ENCODE assay signal across 26 mouse cellular contexts in the genomic region with DNA sequence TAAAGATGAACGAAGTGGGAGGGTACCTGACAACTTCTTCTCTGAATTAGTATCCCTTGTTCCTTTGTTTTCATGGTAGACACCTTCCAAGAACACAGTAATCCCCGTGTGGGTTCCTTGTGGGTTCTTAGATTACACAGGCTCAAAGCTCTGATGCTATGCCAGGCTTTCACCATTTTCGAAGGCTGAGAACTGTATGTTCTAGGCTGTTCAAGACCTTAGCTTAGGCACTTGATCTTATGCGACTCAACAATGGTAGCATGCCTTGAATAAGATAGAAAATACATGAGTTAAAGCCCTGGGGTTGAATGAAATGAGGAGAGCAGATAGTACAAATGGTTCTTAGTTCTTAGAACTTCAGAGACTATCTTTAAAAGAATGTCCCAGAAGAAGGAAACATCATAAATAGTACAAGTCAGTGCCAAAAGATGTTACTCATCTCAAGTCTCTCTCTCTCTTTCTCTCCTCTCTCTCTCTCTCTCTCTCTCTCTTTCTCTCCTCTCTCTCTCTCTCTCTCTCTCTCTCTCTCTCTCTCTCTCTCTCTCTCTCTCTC.
DNase-seq lines count a peak whose midpoint lies in the region; ATAC-seq and TF ChIP-seq lines count a peak whose summit lies in the region.
"Had no signal": no experiment of that assay in that cellular context is flagged by ENCODE, and none has a peak within 500 bp of the region (broad histone marks: within the 10 kb centered on the region; RNA-seq: fewer than 3 reads in every experiment).

No protein-coding gene starts in this region.

- peak; percentile 19 for DNase-seq in adrenal gland, postnatal 14 days
- DNase-seq in adrenal gland, adult (ENCODE audit: inconsistent age in 2 of 2, low spot score in 1 of 2) = no peak
- DNase-seq in heart, postnatal 14 days = no peak
- peak; percentile 70 for DNase-seq in kidney, postnatal 0 days (ENCODE audit: low spot score)
- DNase-seq in kidney, postnatal 10 days = no peak
- DNase-seq in frontal cortex, postnatal 36 days (ENCODE audit: low spot score in 2 of 2) = no peak
- DNase-seq: cerebellum, adult 8-10 months; cerebellum, postnatal 25 days; forebrain, postnatal 0 days; layer of hippocampus, adult 9-11 months; thymus, adult 2 months; thymus, postnatal 36 days had no signal

- no peaks in the 10 kb centered on the region for H3K9me3 ChIP-seq in heart, embryonic 11.5 days (replicated peaks; ENCODE audit: control insufficient read depth, low read length)
- no peaks in the 10 kb centered on the region for H3K9me3 ChIP-seq in kidney, postnatal 0 days (replicated peaks; ENCODE audit: low read length)
- H3K9me3 ChIP-seq in intestine, postnatal 0 days (ENCODE audit: control insufficient read depth) = no peaks in the 10 kb centered on the region
- H3K9me3 ChIP-seq: embryonic facial prominence, embryonic 10.5 days; embryonic facial prominence, embryonic 15.5 days; forebrain, embryonic 12.5 days; hindbrain, embryonic 10.5 days; hindbrain, embryonic 15.5 days; liver, embryonic 15.5 days; megakaryocyte, embryonic 14.5 days; midbrain, embryonic 12.5 days; neural tube, embryonic 13.5 days had no signal

- no peaks in the 10 kb centered on the region for H3K27me3 ChIP-seq in heart, embryonic 11.5 days (ENCODE audit: control insufficient read depth, insufficient read depth, low read length)
- H3K27me3 ChIP-seq in kidney, postnatal 0 days (ENCODE audit: insufficient read depth, low read length) = no peaks in the 10 kb centered on the region
- no peaks in the 10 kb centered on the region for H3K27me3 ChIP-seq in intestine, postnatal 0 days (replicated peaks; ENCODE audit: control insufficient read depth, insufficient read depth, low read length)
- H3K27me3 ChIP-seq: CH12.LX; embryonic facial prominence, embryonic 15.5 days; forebrain, embryonic 12.5 days; hindbrain, embryonic 15.5 days; liver, embryonic 15.5 days; megakaryocyte, embryonic 14.5 days; midbrain, embryonic 12.5 days; neural tube, embryonic 13.5 days had no signal

- H3K4me3 ChIP-seq in heart, embryonic 11.5 days (ENCODE audit: low read depth, low read length) = no peak overlapping the region
- no peak overlapping the region for H3K4me3 ChIP-seq in kidney, postnatal 0 days (replicated peaks; ENCODE audit: low read depth, low read length)
- no peak overlapping the region for H3K4me3 ChIP-seq in intestine, postnatal 0 days (ENCODE audit: low read depth, low read length)
- H3K4me3 ChIP-seq: embryonic facial prominence, embryonic 10.5 days; embryonic facial prominence, embryonic 15.5 days; forebrain, embryonic 12.5 days; hindbrain, embryonic 10.5 days; hindbrain, embryonic 15.5 days; liver, embryonic 15.5 days; megakaryocyte, embryonic 14.5 days; midbrain, embryonic 12.5 days; neural tube, embryonic 13.5 days had no signal

- intact Hi-C loops in heart, postnatal 14 days (cut with DNase I) = no loop called here

- ATAC-seq in heart, embryonic 11.5 days (replicated peaks; ENCODE audit: insufficient number of reproducible peaks, low FRiP score, low TSS enrichment) = no peak
- no peak for ATAC-seq in kidney, postnatal 0 days (replicated peaks; ENCODE audit: low FRiP score, low read depth)
- ATAC-seq in intestine, postnatal 0 days = no peak
- ATAC-seq: activated CD4-positive, CD25-positive, alpha-beta regulatory T cell, adult 4 months; forebrain, postnatal 0 days; inflammation-experienced regulatory T-cells, adult 6 months had no signal

- no peak overlapping the region for H3K4me2 ChIP-seq in heart, embryonic 11.5 days
- H3K4me2 ChIP-seq in kidney, postnatal 0 days (ENCODE audit: low read length) = no peak overlapping the region
- H3K4me2 ChIP-seq in intestine, postnatal 0 days (replicated peaks; ENCODE audit: low read depth) = no peak overlapping the region
- H3K4me2 ChIP-seq: embryonic facial prominence, embryonic 15.5 days; forebrain, embryonic 12.5 days; hindbrain, embryonic 15.5 days; liver, embryonic 15.5 days; midbrain, embryonic 12.5 days; neural tube, embryonic 13.5 days had no signal

- H3K9ac ChIP-seq in heart, embryonic 11.5 days (ENCODE audit: low read depth, low read length) = no peak overlapping the region
- H3K9ac ChIP-seq in kidney, postnatal 0 days (ENCODE audit: low read depth, low read length) = no peak overlapping the region
- H3K9ac ChIP-seq in intestine, postnatal 0 days (ENCODE audit: low read depth, low read length) = no peak overlapping the region
- H3K9ac ChIP-seq: embryonic facial prominence, embryonic 15.5 days; forebrain, embryonic 12.5 days; forebrain, postnatal 0 days; hindbrain, embryonic 15.5 days; liver, embryonic 15.5 days; midbrain, embryonic 12.5 days; neural tube, embryonic 13.5 days had no signal

- no peak for TF ChIP-seq CTCF in kidney, postnatal 0 days (IDR thresholded peaks at IDR 0.05; ENCODE audit: low read depth)
- TF ChIP-seq CTCF in intestine, postnatal 0 days (IDR thresholded peaks at IDR 0.05; ENCODE audit: low read depth) = no peak

- H3K4me1 ChIP-seq in heart, embryonic 11.5 days (ENCODE audit: control insufficient read depth, insufficient read depth, low read length) = peaks cover 20% of the 10 kb centered on the region
- H3K4me1 ChIP-seq in kidney, postnatal 0 days (replicated peaks; ENCODE audit: insufficient read depth, low read length) = no peaks in the 10 kb centered on the region
- H3K4me1 ChIP-seq in intestine, postnatal 0 days (replicated peaks; ENCODE audit: control insufficient read depth, insufficient read depth, low read length) = peaks cover 15% of the 10 kb centered on the region
- H3K4me1 ChIP-seq: embryonic facial prominence, embryonic 15.5 days; forebrain, embryonic 12.5 days; hindbrain, embryonic 15.5 days; liver, embryonic 15.5 days; midbrain, embryonic 12.5 days had no signal

- H3K27ac ChIP-seq in heart, embryonic 11.5 days (ENCODE audit: low read depth, low read length) = peak overlapping the region; percentile 54; the same call in 1 of the 2 replicates
- peak overlapping the region; percentile 31; the same call in 1 of the 2 replicates for H3K27ac ChIP-seq in kidney, postnatal 0 days
- H3K27ac ChIP-seq in intestine, postnatal 0 days (ENCODE audit: low read depth, low read length) = peak overlapping the region; percentile 41; the same call in 1 of the 2 replicates
- H3K27ac ChIP-seq: embryonic facial prominence, embryonic 10.5 days; embryonic facial prominence, embryonic 15.5 days; forebrain, embryonic 12.5 days; hindbrain, embryonic 10.5 days; hindbrain, embryonic 15.5 days; liver, embryonic 15.5 days; midbrain, embryonic 12.5 days; neural tube, embryonic 13.5 days had no signal

- H3K36me3 ChIP-seq in heart, embryonic 11.5 days (ENCODE audit: control insufficient read depth, insufficient read depth, low read length) = no peaks in the 10 kb centered on the region
- H3K36me3 ChIP-seq in kidney, postnatal 0 days (ENCODE audit: insufficient read depth, low read length) = no peaks in the 10 kb centered on the region
- H3K36me3 ChIP-seq in intestine, postnatal 0 days (ENCODE audit: control insufficient read depth, insufficient read depth) = no peaks in the 10 kb centered on the region
- H3K36me3 ChIP-seq: embryonic facial prominence, embryonic 10.5 days; embryonic facial prominence, embryonic 15.5 days; forebrain, embryonic 12.5 days; hindbrain, embryonic 10.5 days; hindbrain, embryonic 15.5 days; liver, embryonic 15.5 days; midbrain, embryonic 12.5 days; neural tube, embryonic 13.5 days had no signal

- 82% methylated on average over 4 of the region's 4 CpGs for WGBS in heart, embryonic 11.5 days (ENCODE audit: insufficient replicate concordance)
- 86% methylated on average over 4 of the region's 4 CpGs for WGBS in kidney, postnatal 0 days
- 82% methylated on average over 4 of the region's 4 CpGs for WGBS in intestine, postnatal 0 days

Comparison
In these comparisons a context has a peak if more than half of its experiments do, and no peak if none do; other contexts are left out.
1. DNase-seq: peak in adrenal gland, postnatal 14 days (single experiment) and kidney, postnatal 0 days (single experiment); none in adrenal gland, adult (0 of 2), heart, postnatal 14 days (0 of 2), kidney, postnatal 10 days (single experiment) and frontal cortex, postnatal 36 days (0 of 2).
2. Peak in every context shown above with its lines, with median percentiles within 50 percentile points of each other: H3K27ac ChIP-seq.